Mouse (Mus musculus) megakaryocyte, embryonic 14.5 days (primary cell): ENCODE measurements around the gene Ppp1r9a. TPM values are rescaled to one million over a fixed set of nuclear protein-coding genes. Genes with fewer than 3 reads are reported as not detected.
A peak's percentile ranks its signal among the peaks of the same experiment; 100 is the strongest.

ENCODE experiments used
- H3K27me3 ChIP-seq: replicated peaks from 2 replicates; pipeline ENCODE3; 2012; ENCODE audit warnings: inconsistent platforms
- H3K36me3 ChIP-seq: replicated peaks from 2 replicates; pipeline ENCODE3; 2012; ENCODE audit warnings: low read length, inconsistent platforms, mixed read lengths
- H3K4me1 ChIP-seq: 2 replicates; pipeline ENCODE4 v1.6.1; 2012; ENCODE audit warnings: inconsistent platforms
- H3K4me3 ChIP-seq: replicated peaks from 2 replicates; pipeline ENCODE3; 2012; ENCODE audit warnings: moderate library complexity, mild to moderate bottlenecking, inconsistent platforms
- H3K9me3 ChIP-seq: 2 replicates; pipeline ENCODE4 v1.6.1; 2012; ENCODE audit warnings: inconsistent platforms
- FLI1 ChIP-seq: IDR thresholded peaks from 2 replicates; pipeline ENCODE4 v1.6.1; 2012; ENCODE audit warnings: low read length, inconsistent platforms, mixed read lengths
- GATA1 ChIP-seq: IDR thresholded peaks from 3 replicates; pipeline ENCODE4 v1.6.1; 2012; ENCODE audit warnings: mixed read lengths, low read length, inconsistent platforms, borderline replicate concordance
- polyA plus RNA-seq: library from polyadenylated mRNA; stranded (reverse); fragments of >175 nt; gene quantifications from 2 replicates; pipeline ENCODE4 v1.2.3, GENCODE M21; 2012; ENCODE audit warnings: low replicate concordance; ENCODE audit not compliant: insufficient read depth

Ppp1r9a gene
- polyA plus RNA-seq, 1 experiment, result 2.5 TPM

DNA sequence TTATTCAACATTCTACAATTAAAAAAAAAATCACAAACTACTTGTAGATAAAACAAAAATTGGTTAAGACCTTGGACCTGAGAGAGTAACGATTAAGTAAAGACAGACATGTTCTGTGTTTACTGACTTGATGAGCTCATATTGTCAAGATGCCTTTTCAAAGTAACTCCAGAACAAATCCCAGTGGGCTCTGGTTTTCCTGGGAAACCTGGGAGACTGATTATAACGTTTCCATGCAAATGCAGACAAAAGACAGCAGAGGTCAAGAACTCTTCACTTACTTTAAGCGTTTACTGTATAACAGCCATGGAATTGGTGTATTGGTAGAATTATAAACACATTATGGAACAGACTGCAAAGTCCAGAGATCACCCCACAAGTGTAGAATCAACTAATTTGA is 172.0 kb downstream of the Ppp1r9a start:
- Histone ChIP-seq H3K4me3 (no peak overlapping the region), H3K4me1 (no peaks in the 10 kb centered on the region), H3K9me3 (0 out of 2 replicates have a peak, but pooled peaks cover 3% of the 10 kb centered on the region), H3K27me3 (no peaks in the 10 kb centered on the region), H3K36me3 (no peaks in the 10 kb centered on the region)
- TF ChIP-seq FLI1, result no peak
- no peak for TF ChIP-seq GATA1

GRCm38 (mm10) chr6:5075680-5076079 is 173.0 kb downstream of the Ppp1r9a start:
- Histone ChIP-seq H3K9me3 (0 out of 2 replicates have a peak, but pooled peaks cover 3% of the 10 kb centered on the region), H3K27me3 (no peaks in the 10 kb centered on the region), H3K36me3 (no peaks in the 10 kb centered on the region), H3K4me3 (no peak overlapping the region), H3K4me1 (peaks cover 3% of the 10 kb centered on the region)
- no peak for TF ChIP-seq FLI1
- no peak for TF ChIP-seq GATA1

GRCm38 (mm10) chr6:5078009-5078408 is 175.3 kb downstream of the Ppp1r9a start:
- 0 out of 2 replicates have a peak, but pooled peaks cover 3% of the 10 kb centered on the region for H3K9me3 ChIP-seq
- no peaks in the 10 kb centered on the region for H3K36me3 ChIP-seq
- H3K27me3 ChIP-seq, result no peaks in the 10 kb centered on the region
- H3K4me3 ChIP-seq, result no peak overlapping the region
- TF ChIP-seq GATA1 (no peak), FLI1 (no peak)
- H3K4me1 ChIP-seq, result peaks cover 18% of the 10 kb centered on the region

DNA sequence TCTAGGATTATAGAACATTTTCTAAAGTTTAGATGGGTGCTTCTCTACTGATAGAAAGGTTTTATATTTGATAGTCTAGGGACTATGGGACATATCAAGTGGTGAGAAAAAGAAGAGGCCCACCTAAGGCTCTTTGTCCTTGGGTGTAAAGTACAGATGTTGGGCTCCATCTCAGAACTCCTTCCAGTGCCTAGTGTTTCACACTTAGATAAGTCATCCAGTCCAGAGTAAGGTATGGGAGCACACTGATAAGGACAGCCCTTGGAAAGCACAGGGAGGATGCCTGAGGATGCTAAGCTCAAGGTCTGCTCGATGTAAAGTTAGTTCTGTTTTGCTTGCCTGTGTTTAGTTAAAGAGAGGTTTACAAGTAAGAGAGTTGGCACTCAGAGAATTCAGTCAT is 176.4 kb downstream of the Ppp1r9a start:
- Histone ChIP-seq H3K27me3 (no peaks in the 10 kb centered on the region), H3K9me3 (0 out of 2 replicates have a peak, but pooled peaks cover 2% of the 10 kb centered on the region)

GRCm38 (mm10) chr6:5080094-5080493 is 177.4 kb downstream of the Ppp1r9a start:
- H3K9me3 ChIP-seq, result no peaks in the 10 kb centered on the region
- no peak for TF ChIP-seq FLI1
- no peaks in the 10 kb centered on the region for H3K27me3 ChIP-seq
- H3K36me3 ChIP-seq, result no peaks in the 10 kb centered on the region
- H3K4me1 ChIP-seq, result peaks cover 25% of the 10 kb centered on the region
- H3K4me3 ChIP-seq, result no peak overlapping the region

More for the DNA sequence above, 176.4 kb downstream of the Ppp1r9a start:
- H3K4me1 ChIP-seq, result peaks cover 20% of the 10 kb centered on the region
- no peaks in the 10 kb centered on the region for H3K36me3 ChIP-seq
- no peak overlapping the region for H3K4me3 ChIP-seq
- TF ChIP-seq GATA1, result no peak
- no peak for TF ChIP-seq FLI1

- TF ChIP-seq GATA1 (no peak), FLI1 (no peak)
- H3K9me3 ChIP-seq, result no peaks in the 10 kb centered on the region
- H3K4me3 ChIP-seq, result no peak overlapping the region
- H3K27me3 ChIP-seq, result peaks cover 2% of the 10 kb centered on the region
- H3K4me1 ChIP-seq, result peaks cover 25% of the 10 kb centered on the region
- no peaks in the 10 kb centered on the region for H3K36me3 ChIP-seq
These were observed 177.8 kb downstream of the Ppp1r9a start for GRCm38 (mm10) chr6:5080496-5080895.

GRCm38 (mm10) chr6:5081099-5081498 is 178.4 kb downstream of the Ppp1r9a start:
- Histone ChIP-seq H3K9me3 (no peaks in the 10 kb centered on the region), H3K4me3 (peak overlapping the region; percentile 60), H3K27me3 (peaks cover 2% of the 10 kb centered on the region), H3K4me1 (peaks cover 25% of the 10 kb centered on the region), H3K36me3 (no peaks in the 10 kb centered on the region)
- TF ChIP-seq FLI1 (no peak), GATA1 (no peak)

DNA sequence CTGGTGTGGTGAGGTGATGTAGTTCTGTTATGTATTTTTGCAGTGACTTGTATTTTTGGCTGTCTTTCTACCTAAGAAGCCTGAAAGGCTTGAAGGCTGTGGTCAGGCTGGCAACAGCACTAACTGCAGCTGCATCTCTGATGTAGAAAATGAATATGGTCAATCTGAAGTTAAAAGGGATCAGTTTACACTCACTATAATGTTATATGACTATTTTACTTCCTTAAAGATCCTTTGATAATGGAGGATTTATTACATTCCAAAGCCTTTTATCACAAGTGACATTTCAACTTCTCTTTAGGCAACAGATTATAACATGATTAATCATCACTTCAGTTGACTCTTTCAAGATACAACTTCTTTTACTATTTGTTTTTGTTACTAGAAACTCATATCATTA is 179.4 kb downstream of the Ppp1r9a start:
- no peak overlapping the region for H3K4me3 ChIP-seq
- H3K9me3 ChIP-seq, result no peaks in the 10 kb centered on the region
- H3K36me3 ChIP-seq, result no peaks in the 10 kb centered on the region
- H3K27me3 ChIP-seq, result peaks cover 2% of the 10 kb centered on the region
- TF ChIP-seq GATA1 (no peak), FLI1 (no peak)
- peaks cover 25% of the 10 kb centered on the region for H3K4me1 ChIP-seq

GRCm38 (mm10) chr6:5082740-5083139 is 180.0 kb downstream of the Ppp1r9a start:
- no peaks in the 10 kb centered on the region for H3K9me3 ChIP-seq
- no peaks in the 10 kb centered on the region for H3K36me3 ChIP-seq
- peaks cover 2% of the 10 kb centered on the region for H3K27me3 ChIP-seq
- H3K4me3 ChIP-seq, result no peak overlapping the region
- peaks cover 25% of the 10 kb centered on the region for H3K4me1 ChIP-seq
- no peak for TF ChIP-seq FLI1
- no peak for TF ChIP-seq GATA1

DNA sequence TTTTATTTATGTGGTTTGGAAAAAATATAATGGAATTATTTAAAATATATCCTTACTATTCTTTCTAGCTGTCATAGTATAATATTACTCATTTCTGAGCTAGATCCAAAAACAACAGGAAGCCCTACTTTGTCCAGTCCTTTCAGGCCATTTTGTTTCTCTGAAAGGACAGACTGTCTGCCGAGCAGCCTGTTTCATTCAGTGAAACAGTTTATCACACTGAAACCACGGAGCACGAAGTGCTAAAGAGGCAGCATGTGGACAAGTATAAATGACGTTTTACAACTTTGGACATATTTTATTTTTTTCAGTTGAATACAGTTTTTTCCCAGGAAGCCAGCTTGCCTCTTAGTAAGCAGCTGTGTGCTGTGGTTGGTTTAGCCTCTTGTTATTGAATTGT is 181.2 kb downstream of the Ppp1r9a start:
- Histone ChIP-seq H3K4me1 (peaks cover 29% of the 10 kb centered on the region), H3K4me3 (no peak overlapping the region), H3K36me3 (no peaks in the 10 kb centered on the region), H3K27me3 (peaks cover 2% of the 10 kb centered on the region), H3K9me3 (no peaks in the 10 kb centered on the region)
- TF ChIP-seq FLI1 (no peak), GATA1 (no peak)

GRCm38 (mm10) chr6:5091873-5092272 is 189.2 kb downstream of the Ppp1r9a start:
- Histone ChIP-seq H3K4me3 (no peak overlapping the region), H3K4me1 (peaks cover 37% of the 10 kb centered on the region), H3K27me3 (no peaks in the 10 kb centered on the region), H3K36me3 (no peaks in the 10 kb centered on the region), H3K9me3 (no peaks in the 10 kb centered on the region)
- TF ChIP-seq GATA1 (no peak), FLI1 (no peak)
